Mouse (Mus musculus) WW6 (cell line): ENCODE measurements around the gene Gm10944.

Experiments used
- DNase-seq: peaks from one replicate; pipeline ENCODE4 v3.0.0-alpha.2; 2013; ENCODE audit warnings: low read depth, low spot score

The Gm10944 gene

DNA sequence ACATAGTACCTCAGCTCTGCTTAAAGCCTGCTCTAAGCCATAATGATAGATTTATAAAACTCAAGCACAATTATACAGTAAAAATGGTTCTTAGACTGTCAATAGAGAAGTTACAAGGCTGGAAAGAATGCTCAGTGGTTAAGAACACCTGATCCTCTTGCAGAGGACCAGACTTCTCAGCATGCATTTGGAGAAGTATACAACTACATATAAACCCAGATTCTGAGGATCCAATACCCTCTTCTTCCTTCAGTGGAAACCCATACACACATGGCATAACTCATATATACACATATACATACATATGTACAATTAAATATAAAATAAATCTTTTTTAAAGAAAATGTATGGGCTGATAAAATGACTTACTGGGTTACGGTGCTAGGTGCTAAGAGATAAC, at the start of gene Gm10944:
TSS of gene Gm10944 (plus strand) at position 301 of the 400 bp plus-strand sequence.
- no peak for DNase-seq

GRCm38 (mm10) chr10:10655991-10656390, 25.2 kb upstream of the Gm10944 start:
- no peak for DNase-seq

DNA sequence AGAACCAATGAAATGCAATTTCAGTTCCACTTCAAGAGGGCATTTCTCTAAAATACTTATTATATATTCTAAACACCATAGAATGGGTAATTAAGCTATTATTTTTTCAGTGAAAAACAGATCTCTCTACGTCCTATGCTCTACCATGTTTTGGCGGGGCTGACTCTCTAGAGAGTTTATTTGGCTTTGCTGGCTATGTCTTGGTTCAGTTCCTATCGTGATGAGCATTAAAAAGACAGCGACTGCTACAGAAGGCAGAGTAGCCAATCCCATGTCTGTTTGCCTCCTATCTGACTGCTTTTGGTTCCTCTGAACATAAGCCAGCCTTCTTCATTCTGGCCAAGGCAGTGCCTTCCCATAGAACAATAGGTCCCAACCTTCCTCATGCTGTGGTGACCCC, 24.5 kb upstream of the Gm10944 start:
- no peak for DNase-seq

- no peak for DNase-seq
Measured at GRCm38 (mm10) chr10:10659161-10659560, 22.0 kb upstream of the Gm10944 start.

DNA sequence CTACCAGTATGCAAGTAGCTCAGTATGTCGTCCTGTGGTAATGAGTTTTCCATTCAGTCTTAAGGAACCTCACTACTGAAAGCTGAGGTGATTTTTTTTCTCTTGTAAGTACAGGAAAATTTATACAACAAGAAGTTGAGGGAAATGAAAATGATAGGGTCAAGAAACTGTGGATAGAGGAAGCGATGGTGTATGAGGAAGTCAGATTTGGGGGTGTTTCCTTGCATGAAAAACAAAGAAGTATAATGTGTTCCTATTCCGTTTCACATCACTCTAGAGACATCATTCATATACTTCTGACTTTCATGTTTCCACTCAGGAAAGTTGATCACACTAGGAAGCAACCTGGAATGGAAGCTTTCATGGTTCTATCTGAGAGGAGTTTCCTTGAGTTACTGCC, 21.2 kb upstream of the Gm10944 start:
- DNase-seq: no peak

- DNase-seq: peak; percentile 7
Measured at GRCm38 (mm10) chr10:10688907-10689667, 7.9 kb downstream of the Gm10944 start.

DNA sequence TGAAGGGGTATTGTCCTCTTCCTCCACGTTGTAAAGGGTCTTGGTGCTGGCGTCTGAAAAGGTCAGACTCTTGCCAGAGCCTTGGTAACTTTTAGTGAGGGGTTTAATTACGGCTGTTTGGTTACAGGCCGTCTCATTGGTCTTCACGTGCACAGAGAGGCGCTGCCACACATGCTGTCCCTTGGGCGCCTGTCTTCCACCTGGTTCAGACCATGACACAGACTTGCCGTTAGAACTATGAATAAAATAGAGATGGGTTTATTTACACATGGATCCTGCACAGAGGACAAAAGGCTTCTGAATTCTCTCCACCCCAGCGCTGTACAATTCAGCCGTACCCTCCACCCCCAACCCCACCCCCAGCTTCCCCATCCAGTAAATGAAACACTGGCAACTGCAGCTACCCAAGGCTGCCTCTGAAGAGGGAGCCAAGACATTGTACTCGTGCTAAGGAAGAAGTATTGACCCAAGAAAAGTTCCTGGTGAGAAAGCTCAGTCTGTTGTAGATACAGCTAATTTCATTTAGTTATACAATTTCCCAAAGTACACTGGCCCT, 8.6 kb downstream of the Gm10944 start:
- DNase-seq: no peak

GRCm38 (mm10) chr10:10697497-10697896, 16.3 kb downstream of the Gm10944 start:
- DNase-seq: no peak

DNA sequence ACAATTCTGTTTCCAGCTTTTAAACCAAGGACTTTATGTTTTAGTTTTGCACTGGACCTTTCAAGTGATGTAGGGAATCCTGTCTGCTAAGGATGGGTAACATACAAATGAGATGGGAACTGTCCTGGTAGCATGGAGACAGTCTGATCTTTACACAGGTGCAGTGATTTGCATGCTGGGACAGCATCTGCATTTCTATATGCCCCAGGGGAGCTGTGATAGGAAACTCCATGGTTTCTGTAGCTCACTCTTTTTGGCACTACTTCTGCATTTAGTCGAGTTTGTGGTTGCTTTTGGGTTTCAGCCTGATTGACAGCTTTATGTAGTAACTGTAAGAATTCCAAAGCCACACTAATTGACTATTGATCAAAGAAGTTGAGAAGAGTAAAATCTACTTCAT, 19.8 kb downstream of the Gm10944 start:
- no peak for DNase-seq

- no peak for DNase-seq
Measured at GRCm38 (mm10) chr10:10701326-10701725, 20.2 kb downstream of the Gm10944 start.

GRCm38 (mm10) chr10:10708031-10708430, 26.9 kb downstream of the Gm10944 start:
- DNase-seq: no peak

DNA sequence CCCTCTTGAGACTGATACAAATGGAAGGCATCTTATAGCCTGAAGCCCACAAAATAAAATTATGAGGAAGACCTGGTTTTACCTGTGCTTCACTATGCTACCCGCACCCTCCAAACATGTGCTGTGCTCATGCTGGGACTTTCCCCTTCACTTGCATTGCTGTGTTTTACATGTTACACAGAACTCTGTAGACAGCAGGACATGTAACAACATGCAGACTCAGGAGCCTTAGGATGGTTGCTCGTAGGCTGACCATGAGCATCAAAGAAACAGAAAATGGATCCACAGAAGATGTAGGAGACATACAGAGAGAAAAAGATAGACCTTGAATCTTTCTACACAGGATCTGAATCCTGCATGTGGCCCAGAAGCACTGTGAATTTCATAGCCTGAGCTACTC, 29.2 kb downstream of the Gm10944 start:
- no peak for DNase-seq

GRCm38 (mm10) chr10:10710837-10711236, 29.7 kb downstream of the Gm10944 start:
- DNase-seq: no peak

GRCm38 (mm10) chr10:10726501-10726900, 45.4 kb downstream of the Gm10944 start:
- DNase-seq: no peak
